Mouse (Mus musculus) CH12.LX (cell line): Measurements from ENCODE around the gene Map4k4. TPM values are rescaled to one million over a fixed set of nuclear protein-coding genes. Genes with fewer than 3 reads are reported as not detected.

ENCODE experiments used
- DNase-seq: peaks from one replicate; pipeline ENCODE4 v3.0.0-alpha.2; 2013; ENCODE audit errors: extremely low read depth
- H3K27ac ChIP-seq: 2 replicates; pipeline ENCODE4 v1.5.1; 2012; ENCODE audit warnings: low read depth, mild to moderate bottlenecking, control low read depth, moderate library complexity; ENCODE audit not compliant: insufficient read depth
- H3K27me3 ChIP-seq: replicated peaks from 2 replicates; pipeline ENCODE3; 2012; ENCODE audit warnings: inconsistent platforms
- H3K36me3 ChIP-seq, 2 experiments: replicated peaks in 1 of 2; 2 replicates each; pipeline versions ENCODE3 to v1.6.1; 2012; ENCODE audit warnings: inconsistent platforms in 1 of 2, low read length in 1 of 2, mild to moderate bottlenecking in 1 of 2, mixed read lengths in 1 of 2, moderate library complexity in 1 of 2; ENCODE audit not compliant: control insufficient read depth in 1 of 2, insufficient read depth in 1 of 2
- H3K4me1 ChIP-seq, 2 experiments: 2 replicates each; pipeline ENCODE4 v1.6.1; 2012; ENCODE audit warnings: inconsistent platforms in 1 of 2, moderate library complexity in 1 of 2; ENCODE audit not compliant: insufficient read depth in 2 of 2, control insufficient read depth in 1 of 2
- H3K4me2 ChIP-seq: 2 replicates; pipeline ENCODE4 v1.6.1; 2012; ENCODE audit warnings: low read depth, mild to moderate bottlenecking, control low read depth; ENCODE audit not compliant: poor library complexity, insufficient read depth, severe bottlenecking
- H3K4me3 ChIP-seq, 3 experiments: fragments of 150-350 bp in 1 of 3; sonication (generic) in 1 of 3; replicated peaks in 1 of 3; 2 replicates each; pipeline versions ENCODE3 to v1.5.1; 2011 to 2012; ENCODE audit warnings: low read depth in 2 of 3, low read length in 2 of 3, mild to moderate bottlenecking in 2 of 3, moderate library complexity in 2 of 3, control low read depth in 1 of 3, improper control_type of control experiment in 1 of 3, inconsistent platforms in 1 of 3, mixed read lengths in 1 of 3; ENCODE audit not compliant: poor library complexity in 1 of 3
- H3K79me2 ChIP-seq: replicated peaks from 2 replicates; pipeline ENCODE4 v1.6.1; 2012; ENCODE audit warnings: mild to moderate bottlenecking, moderate library complexity; ENCODE audit not compliant: control insufficient read depth, poor library complexity, insufficient read depth, severe bottlenecking; ENCODE audit errors: extremely low read depth
- H3K9ac ChIP-seq: 2 replicates; pipeline ENCODE4 v1.6.1; 2012; ENCODE audit warnings: low read depth, mild to moderate bottlenecking, control low read depth, moderate library complexity; ENCODE audit not compliant: insufficient read depth
- H3K9me3 ChIP-seq: replicated peaks from 2 replicates; pipeline ENCODE3; 2012; ENCODE audit warnings: low read length, inconsistent platforms, mixed read lengths
- BHLHE40 ChIP-seq: IDR thresholded peaks from 2 replicates; pipeline ENCODE4 v1.6.1; 2011; ENCODE audit warnings: mild to moderate bottlenecking, low read depth, low read length, improper control_type of control experiment
- E2F4 ChIP-seq: IDR thresholded peaks from 2 replicates; pipeline ENCODE4 v1.6.1; 2011; ENCODE audit warnings: low read depth, low read length, improper control_type of control experiment; ENCODE audit not compliant: insufficient replicate concordance
- ELF1 ChIP-seq: IDR thresholded peaks from 2 replicates; pipeline ENCODE4 v1.6.1; 2014; ENCODE audit warnings: low read depth, mild to moderate bottlenecking, inconsistent platforms, low read length, improper control_type of control experiment
- EP300 ChIP-seq: IDR thresholded peaks from 2 replicates; pipeline ENCODE4 v1.6.1; 2011; ENCODE audit warnings: low read length, improper control_type of control experiment
- ETS1 ChIP-seq: conservative IDR thresholded peaks from 2 replicates; pipeline ENCODE4 v1.6.1; 2012; ENCODE audit warnings: low read depth, mild to moderate bottlenecking, inconsistent platforms, low read length, improper control_type of control experiment, moderate library complexity
- GABPA ChIP-seq: IDR thresholded peaks from 2 replicates; pipeline ENCODE4 v1.6.1; 2012; ENCODE audit warnings: low read depth, low read length, improper control_type of control experiment, inconsistent platforms; ENCODE audit not compliant: insufficient replicate concordance
- IRF4 ChIP-seq: IDR thresholded peaks from 2 replicates; pipeline ENCODE4 v1.6.1; 2014; ENCODE audit warnings: low read depth, mild to moderate bottlenecking, inconsistent platforms, low read length, improper control_type of control experiment
- JUN ChIP-seq: IDR thresholded peaks from 2 replicates; pipeline ENCODE4 v1.6.1; 2011; ENCODE audit warnings: low read depth, mild to moderate bottlenecking, low read length, improper control_type of control experiment, moderate library complexity; ENCODE audit not compliant: insufficient read depth
- MAFK ChIP-seq: IDR thresholded peaks from 2 replicates; pipeline ENCODE4 v1.6.1; 2011; ENCODE audit warnings: low read length, improper control_type of control experiment; ENCODE audit not compliant: insufficient replicate concordance
- PAX5 ChIP-seq: IDR thresholded peaks from 2 replicates; pipeline ENCODE4 v1.6.1; 2012; ENCODE audit warnings: low read length, inconsistent platforms, mixed read lengths
- SIN3A ChIP-seq: IDR thresholded peaks from 2 replicates; pipeline ENCODE4 v1.6.1; 2012; ENCODE audit warnings: low read length, improper control_type of control experiment, inconsistent platforms
- TBP ChIP-seq: conservative IDR thresholded peaks from 2 replicates; pipeline ENCODE4 v1.6.1; 2011; ENCODE audit warnings: low read depth, low read length, improper control_type of control experiment
- UBTF ChIP-seq: IDR thresholded peaks from 2 replicates; pipeline ENCODE4 v1.6.1; 2012; ENCODE audit warnings: low read depth, mild to moderate bottlenecking, inconsistent platforms, low read length, improper control_type of control experiment, moderate library complexity
- ZC3H11A ChIP-seq: IDR thresholded peaks from 2 replicates; pipeline ENCODE4 v1.6.1; 2012; ENCODE audit warnings: low read depth, mild to moderate bottlenecking, inconsistent platforms, low read length, improper control_type of control experiment
- dilution Hi-C: fragments of 300-500 bp; cut with MboI; formaldehyde crosslinking; loops from 2 replicates; pipeline ENCODE4 v1.14.3; 2020; ENCODE audit warnings: low sequenced_read_pairs; ENCODE audit not compliant: extremely low pct_unique_long_range_greater_than_20kb, extremely low pct_ligation_motif_present
- in situ Hi-C: fragments of 300-500 bp; cut with MboI; formaldehyde crosslinking; loops from 3 replicates; pipeline ENCODE4 v1.14.3; 2019; ENCODE audit warnings: low sequenced_read_pairs, low pct_ligation_motif_present, low pct_unique_long_range_greater_than_20kb, mixed read lengths
- polyA plus RNA-seq: library from polyadenylated mRNA; unstranded; fragments of >175 nt; gene quantifications from 2 replicates; pipeline ENCODE4 v1.2.1, GENCODE M21; 2012; ENCODE audit warnings: low read depth; ENCODE audit not compliant: insufficient read length
- total RNA-seq, 2 experiments: library from RNA; depleted of rRNA; stranded (reverse); fragments of 300-350 nt in 1 of 2; fragments of >200 nt in 1 of 2; gene quantifications; 2 replicates each; pipeline ENCODE4 v1.2.3; 2012 to 2014

The Map4k4 gene
- total and polyA plus RNA-seq, 3 experiments, result 21.8 to 46.3 (median 41.0) TPM

DNA sequence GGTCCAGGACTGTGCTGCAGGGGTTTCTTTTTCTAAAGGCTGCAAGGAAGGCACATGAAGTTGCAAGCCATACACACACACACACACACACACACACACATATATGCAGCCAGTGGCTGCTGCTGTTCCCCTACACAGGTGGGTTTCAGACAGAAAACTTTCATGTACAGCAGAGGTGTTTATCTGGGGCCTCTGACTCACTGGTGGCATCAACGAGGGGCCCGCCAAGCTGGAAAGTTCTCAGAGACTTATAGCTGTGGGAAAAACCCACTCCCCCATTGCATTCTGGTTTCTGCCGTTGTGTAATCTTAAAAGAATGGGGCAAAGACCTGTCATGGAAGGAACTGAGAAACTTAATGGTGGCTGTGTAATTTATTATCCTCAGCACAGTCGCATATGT is 132.6 kb downstream of the Map4k4 start:
- Histone ChIP-seq H3K27me3 (no peaks in the 10 kb centered on the region), H3K9ac (no peak overlapping the region), H3K79me2 (no peaks in the 10 kb centered on the region), H3K9me3 (no peaks in the 10 kb centered on the region), H3K27ac (no peak overlapping the region), H3K36me3 (no peaks in the 10 kb centered on the region), H3K4me3 (no peak overlapping the region), H3K4me1 (peaks cover 10 to 23% of the 10 kb centered on the region in 2 experiments), H3K4me2 (peak overlapping the region; percentile 49; the same call in 1 of the 2 replicates)
- 0 out of 2 replicates have a peak, but pooled peaks have one; percentile 43 for TF ChIP-seq IRF4
- TF ChIP-seq ETS1, result peak; percentile 64
- TF ChIP-seq UBTF, result no peak
- TF ChIP-seq BHLHE40, result peak; percentile 19; the same call in 1 of the 2 replicates
- TF ChIP-seq PAX5, result no peak
- 0 out of 2 replicates have a peak, but pooled peaks have one; percentile 45 for TF ChIP-seq EP300
- dilution Hi-C loops (no loop called here), in situ Hi-C loops (no loop called here)
- DNase-seq, result peak; percentile 45

DNA sequence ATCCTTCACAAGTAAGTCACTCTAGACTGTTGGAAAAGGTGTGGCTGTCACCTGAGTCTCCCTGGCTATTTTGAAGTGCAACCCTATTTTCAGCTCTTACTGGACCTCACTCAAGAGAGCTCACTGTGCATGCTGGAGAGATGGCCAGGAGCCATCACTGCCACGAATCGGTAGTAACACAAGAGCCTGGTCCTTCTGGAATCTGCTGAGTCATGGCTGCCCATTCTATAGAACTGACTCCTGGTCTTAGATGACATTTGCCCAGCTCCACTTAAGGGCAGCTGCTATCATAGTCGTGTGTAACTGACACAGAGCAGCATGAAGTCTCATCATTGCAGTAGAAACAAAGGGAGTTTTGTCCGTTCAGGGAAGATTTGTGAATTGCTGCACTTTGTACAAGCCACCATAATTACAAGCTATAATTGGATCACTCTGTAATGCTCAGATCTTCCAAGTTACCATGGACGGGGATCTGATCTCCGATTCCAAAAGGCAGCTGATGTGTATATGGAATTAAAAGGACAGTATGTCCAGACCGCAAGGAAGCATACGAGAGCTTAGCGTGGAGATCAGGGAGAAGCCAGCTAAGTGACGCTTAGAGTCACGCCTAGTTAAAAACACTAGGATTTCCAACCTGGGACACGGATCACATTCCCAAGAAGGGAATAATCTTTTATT is 133.2 kb downstream of the Map4k4 start:
- Histone ChIP-seq H3K4me1 (peaks cover 10 to 18% of the 10 kb centered on the region in 2 experiments), H3K79me2 (no peaks in the 10 kb centered on the region), H3K4me2 (peak overlapping the region; percentile 49; the same call in 1 of the 2 replicates), H3K9ac (no peak overlapping the region), H3K9me3 (no peaks in the 10 kb centered on the region), H3K27me3 (no peaks in the 10 kb centered on the region), H3K27ac (no peak overlapping the region), H3K4me3 (no peak overlapping the region), H3K36me3 (no peaks in the 10 kb centered on the region)
- in situ Hi-C loops (no loop called here), dilution Hi-C loops (no loop called here)
- DNase-seq, result no peak
- TF ChIP-seq ELF1, result no peak
- TF ChIP-seq MAFK, result peak; percentile 38; the same call in 1 of the 2 replicates

DNA sequence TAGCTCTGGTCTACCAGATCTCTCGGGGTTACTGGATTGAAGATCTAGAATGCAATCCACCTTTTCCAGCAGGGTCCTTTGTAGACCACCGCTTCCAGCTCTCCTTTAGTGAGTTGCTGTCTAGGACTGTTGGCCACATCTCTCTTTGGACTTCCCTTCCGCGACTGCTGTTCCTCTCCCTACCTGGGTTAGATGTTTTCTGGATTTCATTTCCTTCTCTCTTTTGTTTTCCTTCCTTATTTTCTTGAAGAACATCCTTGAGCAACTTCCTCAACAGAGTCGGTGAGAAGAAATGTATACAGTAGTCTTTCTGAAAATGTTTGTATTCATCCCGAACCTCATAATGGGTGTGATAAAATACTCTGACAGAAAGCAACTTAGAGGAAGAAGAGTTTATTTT is 137.1 kb downstream of the Map4k4 start:
- Histone ChIP-seq H3K4me1 (peaks cover 10 to 14% of the 10 kb centered on the region in 2 experiments), H3K27me3 (no peaks in the 10 kb centered on the region), H3K4me3 (no peak overlapping the region), H3K4me2 (no peak overlapping the region), H3K36me3 (no peaks in the 10 kb centered on the region), H3K9me3 (no peaks in the 10 kb centered on the region), H3K79me2 (no peaks in the 10 kb centered on the region), H3K27ac (no peak overlapping the region), H3K9ac (no peak overlapping the region)
- TF ChIP-seq E2F4 (no peak), GABPA (no peak), SIN3A (no peak), ZC3H11A (no peak), TBP (no peak), ELF1 (no peak), JUN (no peak), BHLHE40 (no peak)
- in situ Hi-C loops (no loop called here), dilution Hi-C loops (no loop called here)
- DNase-seq, result no peak
